Mouse (Mus musculus) erythroblast, embryonic 14.5 days (primary cell): Measurements from ENCODE around the gene Olfr1396.

ENCODE experiments used
- GATA1 ChIP-seq: IDR thresholded peaks from 2 replicates; pipeline ENCODE4 v1.6.1; 2012; ENCODE audit warnings: low read length, inconsistent platforms, mixed read lengths
- TAL1 ChIP-seq: IDR thresholded peaks from 3 replicates; pipeline ENCODE4 v1.6.1; 2012; ENCODE audit warnings: low read length, inconsistent platforms, mixed read lengths

DNA sequence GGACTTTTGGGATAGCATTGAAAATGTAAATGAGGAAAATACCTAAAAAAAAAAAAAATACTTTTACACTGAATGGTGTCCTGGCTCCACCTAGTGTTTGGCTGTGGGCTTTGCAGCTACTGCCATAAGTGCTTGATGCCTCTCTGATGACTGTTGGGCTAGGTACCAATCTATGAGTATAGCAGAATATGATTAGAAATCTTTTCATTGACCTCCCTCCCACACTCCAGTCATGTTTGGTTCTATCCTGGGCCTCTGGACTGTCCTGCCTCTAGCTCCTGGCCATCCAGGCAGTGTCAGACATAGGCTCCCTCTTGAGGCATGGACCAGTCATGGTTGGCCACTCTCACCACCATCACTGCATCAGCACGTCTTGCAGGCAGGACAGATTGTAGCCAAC is 5.8 kb downstream of the Olfr1396 start:
- no peak for TF ChIP-seq TAL1
- TF ChIP-seq GATA1 = no peak
